Mouse (Mus musculus): ENCODE measurements around the gene Stip1. TPM values are rescaled to one million over a fixed set of nuclear protein-coding genes. Genes with fewer than 3 reads are reported as not detected.

Gene Stip1
- 174 and 175 TPM in 2 replicates for polyA plus RNA-seq (2014; fragmentation: Nextera tagmentation; extraction: Ambion mirVana)

GRCm38 (mm10) chr19:7039841-7040636, at the start of gene Stip1:
TSS of gene Stip1 (minus strand) at chr19:7039967.
- peaks cover 7 to 35% of the 10 kb centered on the region in 2 experiments for H3K4me1 ChIP-seq (ENCODE audit: control insufficient read depth in 2 of 2, insufficient read depth in 2 of 2, low read length in 2 of 2)
- peaks cover 7% of the 10 kb centered on the region; the same call in 1 of the 2 replicates for H3K36me3 ChIP-seq (ENCODE audit: control insufficient read depth, insufficient read depth, low read length)
- H3K27ac ChIP-seq (replicated peaks in 1 of 2; ENCODE audit: control insufficient read depth in 1 of 2, insufficient read depth in 1 of 2, low read depth in 2 of 2, low read length in 2 of 2), result peak within 1 kb of the TSS; percentile 85 to 94
- peak within 1 kb of the TSS; percentile 92 for H3K9ac ChIP-seq (ENCODE audit: low read length)
- no peaks in the 10 kb centered on the region for H3K9me3 ChIP-seq (ENCODE audit: control insufficient read depth, low read length)
- H3K4me3 ChIP-seq (ENCODE audit: control insufficient read depth in 1 of 2, insufficient read depth in 1 of 2, low read depth in 1 of 2, low read length in 2 of 2), result peak within 1 kb of the TSS; percentile 70 to 74
- peak within 1 kb of the TSS; percentile 76 for H3K4me2 ChIP-seq (ENCODE audit: low read length)
- no peaks in the 10 kb centered on the region for H3K27me3 ChIP-seq (ENCODE audit: control insufficient read depth, insufficient read depth, low read length)
- WGBS, result under 1% methylated on average over 49 of the region's 49 CpGs
- peak; percentile 99 for ATAC-seq (ENCODE audit: insufficient number of reproducible peaks, insufficient read depth, low FRiP score, low read depth)

DNA sequence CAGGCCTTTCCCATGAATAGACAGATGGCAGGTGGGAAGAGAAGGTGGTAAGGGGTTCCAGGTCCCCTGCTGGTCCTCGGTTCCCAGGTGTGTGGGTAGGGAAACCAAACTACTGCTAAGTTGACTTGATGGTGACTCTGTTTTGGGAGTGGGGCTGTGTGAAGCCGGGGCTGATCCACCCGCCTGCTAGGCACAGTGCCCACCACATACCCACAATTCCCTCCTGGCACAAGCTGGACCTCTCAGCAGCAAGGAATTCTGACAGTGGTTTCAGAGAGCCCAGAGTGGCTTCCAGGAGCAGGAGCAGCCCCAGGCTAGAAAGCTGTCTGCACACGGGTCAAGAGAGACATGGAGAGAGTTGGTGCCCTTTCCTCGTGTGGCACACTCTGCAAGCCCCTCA, 49.3 kb upstream of the Stip1 start:
- H3K36me3 ChIP-seq (ENCODE audit: control insufficient read depth, insufficient read depth, low read length), result no peaks in the 10 kb centered on the region
- no peaks in the 10 kb centered on the region for H3K9me3 ChIP-seq (ENCODE audit: control insufficient read depth, low read length)
- H3K4me2 ChIP-seq (ENCODE audit: low read length), result no peak overlapping the region
- H3K27ac ChIP-seq (replicated peaks in 1 of 2; ENCODE audit: control insufficient read depth in 1 of 2, insufficient read depth in 1 of 2, low read depth in 2 of 2, low read length in 2 of 2), result no peak overlapping the region
- no peak for ATAC-seq (ENCODE audit: insufficient number of reproducible peaks, insufficient read depth, low FRiP score, low read depth)
- peaks cover 3 to 13% of the 10 kb centered on the region in 2 experiments; a peak in 2 of 4 replicates for H3K4me1 ChIP-seq (ENCODE audit: control insufficient read depth in 2 of 2, insufficient read depth in 2 of 2, low read length in 2 of 2)
- WGBS, result 68% methylated on average over 5 of the region's 5 CpGs
- peaks cover 14% of the 10 kb centered on the region for H3K27me3 ChIP-seq (ENCODE audit: control insufficient read depth, insufficient read depth, low read length)
- H3K9ac ChIP-seq (ENCODE audit: low read length), result no peak overlapping the region
- H3K4me3 ChIP-seq (ENCODE audit: control insufficient read depth in 1 of 2, insufficient read depth in 1 of 2, low read depth in 1 of 2, low read length in 2 of 2), result no peak overlapping the region

- Histone ChIP-seq H3K9me3 (ENCODE audit: control insufficient read depth, low read length) (no peaks in the 10 kb centered on the region), H3K9ac (ENCODE audit: low read length) (peak overlapping the region; percentile 5; the same call in 1 of the 2 replicates), H3K27ac (replicated peaks in 1 of 2; ENCODE audit: control insufficient read depth in 1 of 2, insufficient read depth in 1 of 2, low read depth in 2 of 2, low read length in 2 of 2) (no peak overlapping the region), H3K36me3 (ENCODE audit: control insufficient read depth, insufficient read depth, low read length) (no peaks in the 10 kb centered on the region), H3K4me3 (ENCODE audit: control insufficient read depth in 1 of 2, insufficient read depth in 1 of 2, low read depth in 1 of 2, low read length in 2 of 2) (no peak overlapping the region), H3K4me1 (ENCODE audit: control insufficient read depth in 2 of 2, insufficient read depth in 2 of 2, low read length in 2 of 2) (peaks cover 5 to 13% of the 10 kb centered on the region in 2 experiments; a peak in 3 of 4 replicates), H3K27me3 (ENCODE audit: control insufficient read depth, insufficient read depth, low read length) (peaks cover 14% of the 10 kb centered on the region), H3K4me2 (ENCODE audit: low read length) (no peak overlapping the region)
- 23% methylated on average over 9 of the region's 9 CpGs for WGBS
- ATAC-seq (ENCODE audit: insufficient number of reproducible peaks, insufficient read depth, low FRiP score, low read depth), result no peak
Observed at GRCm38 (mm10) chr19:7088558-7088957, 48.8 kb upstream of the Stip1 start.

DNA sequence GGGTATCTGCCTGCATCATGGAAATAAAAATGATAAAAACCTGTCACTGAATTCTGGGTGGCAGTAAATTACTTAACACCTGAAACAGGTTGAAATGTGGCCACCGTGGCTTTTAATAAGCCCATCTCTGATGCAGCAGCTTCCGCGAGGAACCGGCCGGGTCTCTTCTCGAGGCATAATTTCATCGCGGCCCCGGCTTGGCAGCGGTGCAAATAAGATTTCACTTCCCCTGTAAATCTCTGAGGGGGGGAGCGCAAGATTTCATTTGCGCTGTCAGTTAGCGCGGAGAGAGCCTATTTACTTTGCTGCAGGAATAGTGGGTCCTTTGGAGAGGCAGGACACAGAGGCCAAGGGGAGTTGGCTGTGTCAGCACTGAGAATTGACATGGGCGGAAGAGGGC, 45.0 kb upstream of the Stip1 start:
- no peaks in the 10 kb centered on the region for H3K9me3 ChIP-seq (ENCODE audit: control insufficient read depth, low read length)
- no peak overlapping the region for H3K4me3 ChIP-seq (ENCODE audit: control insufficient read depth in 1 of 2, insufficient read depth in 1 of 2, low read depth in 1 of 2, low read length in 2 of 2)
- WGBS, result 79% methylated on average over 15 of the region's 15 CpGs
- H3K27me3 ChIP-seq (ENCODE audit: control insufficient read depth, insufficient read depth, low read length), result peaks cover 11% of the 10 kb centered on the region
- H3K27ac ChIP-seq (replicated peaks in 1 of 2; ENCODE audit: control insufficient read depth in 1 of 2, insufficient read depth in 1 of 2, low read depth in 2 of 2, low read length in 2 of 2), result no peak overlapping the region
- no peak overlapping the region for H3K9ac ChIP-seq (ENCODE audit: low read length)
- no peaks in the 10 kb centered on the region for H3K36me3 ChIP-seq (ENCODE audit: control insufficient read depth, insufficient read depth, low read length)
- ATAC-seq (ENCODE audit: insufficient number of reproducible peaks, insufficient read depth, low FRiP score, low read depth), result no peak
- H3K4me2 ChIP-seq (ENCODE audit: low read length), result no peak overlapping the region
- H3K4me1 ChIP-seq (ENCODE audit: control insufficient read depth in 2 of 2, insufficient read depth in 2 of 2, low read length in 2 of 2), result peaks cover 12 to 14% of the 10 kb centered on the region in 2 experiments

- Histone ChIP-seq H3K4me2 (ENCODE audit: low read length) (no peak overlapping the region), H3K9ac (ENCODE audit: low read length) (no peak overlapping the region), H3K9me3 (ENCODE audit: control insufficient read depth, low read length) (no peaks in the 10 kb centered on the region), H3K4me1 (ENCODE audit: control insufficient read depth in 2 of 2, insufficient read depth in 2 of 2, low read length in 2 of 2) (peaks cover 9 to 14% of the 10 kb centered on the region in 2 experiments), H3K27ac (replicated peaks in 1 of 2; ENCODE audit: control insufficient read depth in 1 of 2, insufficient read depth in 1 of 2, low read depth in 2 of 2, low read length in 2 of 2) (no peak overlapping the region), H3K27me3 (ENCODE audit: control insufficient read depth, insufficient read depth, low read length) (peaks cover 9% of the 10 kb centered on the region), H3K4me3 (ENCODE audit: control insufficient read depth in 1 of 2, insufficient read depth in 1 of 2, low read depth in 1 of 2, low read length in 2 of 2) (no peak overlapping the region), H3K36me3 (ENCODE audit: control insufficient read depth, insufficient read depth, low read length) (no peaks in the 10 kb centered on the region)
- WGBS, result 36% methylated on average over 14 of the region's 14 CpGs
- no peak for ATAC-seq (ENCODE audit: insufficient number of reproducible peaks, insufficient read depth, low FRiP score, low read depth)
Observed at GRCm38 (mm10) chr19:7083035-7083794, 43.4 kb upstream of the Stip1 start.

- H3K27ac ChIP-seq (replicated peaks in 1 of 2; ENCODE audit: control insufficient read depth in 1 of 2, insufficient read depth in 1 of 2, low read depth in 2 of 2, low read length in 2 of 2), result no peak overlapping the region
- H3K36me3 ChIP-seq (ENCODE audit: control insufficient read depth, insufficient read depth, low read length), result no peaks in the 10 kb centered on the region
Observed at GRCm38 (mm10) chr19:7081516-7082266, 41.9 kb upstream of the Stip1 start.

GRCm38 (mm10) chr19:7078271-7078670, 38.5 kb upstream of the Stip1 start:
- ATAC-seq (ENCODE audit: insufficient number of reproducible peaks, insufficient read depth, low FRiP score, low read depth), result no peak
- no peaks in the 10 kb centered on the region for H3K36me3 ChIP-seq (ENCODE audit: control insufficient read depth, insufficient read depth, low read length)
- H3K4me1 ChIP-seq (ENCODE audit: control insufficient read depth in 2 of 2, insufficient read depth in 2 of 2, low read length in 2 of 2), result peaks cover 4 to 6% of the 10 kb centered on the region in 2 experiments
- WGBS, result 80% methylated on average over 7 of the region's 7 CpGs
- no peak overlapping the region for H3K4me3 ChIP-seq (ENCODE audit: control insufficient read depth in 1 of 2, insufficient read depth in 1 of 2, low read depth in 1 of 2, low read length in 2 of 2)
- no peak overlapping the region for H3K4me2 ChIP-seq (ENCODE audit: low read length)
- H3K27me3 ChIP-seq (ENCODE audit: control insufficient read depth, insufficient read depth, low read length), result no peaks in the 10 kb centered on the region
- no peak overlapping the region for H3K9ac ChIP-seq (ENCODE audit: low read length)
- H3K9me3 ChIP-seq (ENCODE audit: control insufficient read depth, low read length), result no peaks in the 10 kb centered on the region
- no peak overlapping the region for H3K27ac ChIP-seq (replicated peaks in 1 of 2; ENCODE audit: control insufficient read depth in 1 of 2, insufficient read depth in 1 of 2, low read depth in 2 of 2, low read length in 2 of 2)

More at GRCm38 (mm10) chr19:7081516-7082266, 41.9 kb upstream of the Stip1 start:
- H3K27me3 ChIP-seq (ENCODE audit: control insufficient read depth, insufficient read depth, low read length), result peaks cover 3% of the 10 kb centered on the region; the same call in 1 of the 2 replicates
- H3K9ac ChIP-seq (ENCODE audit: low read length), result no peak overlapping the region
- peaks cover 9 to 14% of the 10 kb centered on the region in 2 experiments for H3K4me1 ChIP-seq (ENCODE audit: control insufficient read depth in 2 of 2, insufficient read depth in 2 of 2, low read length in 2 of 2)
- no peak for ATAC-seq (ENCODE audit: insufficient number of reproducible peaks, insufficient read depth, low FRiP score, low read depth)
- WGBS, result 73% methylated on average over 7 of the region's 7 CpGs
- no peak overlapping the region for H3K4me2 ChIP-seq (ENCODE audit: low read length)
- H3K4me3 ChIP-seq (ENCODE audit: control insufficient read depth in 1 of 2, insufficient read depth in 1 of 2, low read depth in 1 of 2, low read length in 2 of 2), result no peak overlapping the region
- H3K9me3 ChIP-seq (ENCODE audit: control insufficient read depth, low read length), result no peaks in the 10 kb centered on the region

Data from heart, embryonic 14.5 days (tissue).